Mouse (Mus musculus): ENCODE data around the gene H2-T24. TPM values are rescaled to one million over a fixed set of nuclear protein-coding genes. Genes with fewer than 3 reads are reported as not detected.
"Not testable (repeated sequence)": the region's sequence is repeated elsewhere in the genome, so short reads cannot be mapped to it uniquely, and the experiment has no call there.

Gene H2-T24
- polyA plus RNA-seq, 1 experiment from 2014 or later = 2.9 TPM

DNA sequence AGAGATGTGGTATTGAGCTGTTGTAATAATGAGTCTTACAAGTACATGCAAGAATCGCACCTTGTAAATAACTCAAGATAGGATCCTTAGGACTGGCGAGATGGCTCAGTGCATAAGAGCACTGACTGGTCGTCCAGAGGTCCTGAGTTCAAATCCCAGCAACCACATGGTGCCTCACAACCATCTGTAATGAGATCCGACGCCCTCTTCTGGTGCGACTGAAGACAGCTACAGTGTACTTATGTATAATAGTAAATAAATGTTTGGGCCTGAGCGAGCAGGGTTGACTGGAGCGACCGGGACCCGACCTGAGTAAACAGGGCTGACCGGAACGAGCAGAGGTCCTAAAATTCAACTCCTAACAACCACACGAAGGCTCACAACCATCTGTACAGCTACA, 15.8 kb upstream of the H2-T24 start:
- not testable (repeated sequence) for H3K4me2 ChIP-seq; H3K27ac ChIP-seq (ENCODE audit: low read depth, low read length); H3K4me3 ChIP-seq (ENCODE audit: low read depth, low read length); ATAC-seq (replicated peaks; ENCODE audit: insufficient number of reproducible peaks, low FRiP score, low TSS enrichment); H3K4me1 ChIP-seq (ENCODE audit: control insufficient read depth, insufficient read depth, low read length); H3K9ac ChIP-seq (ENCODE audit: low read depth, low read length); H3K9me3 ChIP-seq (replicated peaks; ENCODE audit: control insufficient read depth, low read length); H3K27me3 ChIP-seq (ENCODE audit: control insufficient read depth, insufficient read depth, low read length); H3K36me3 ChIP-seq (ENCODE audit: control insufficient read depth, insufficient read depth, low read length)
- 77% methylated on average over 13 of the region's 13 CpGs for WGBS (ENCODE audit: insufficient replicate concordance)

GRCm38 (mm10) chr17:36035010-36035638, 14.8 kb upstream of the H2-T24 start:
- H3K27ac ChIP-seq (ENCODE audit: low read depth, low read length); H3K9ac ChIP-seq (ENCODE audit: low read depth, low read length); H3K27me3 ChIP-seq (ENCODE audit: control insufficient read depth, insufficient read depth, low read length); ATAC-seq (replicated peaks; ENCODE audit: insufficient number of reproducible peaks, low FRiP score, low TSS enrichment); H3K9me3 ChIP-seq (replicated peaks; ENCODE audit: control insufficient read depth, low read length); H3K4me2 ChIP-seq; H3K4me1 ChIP-seq (ENCODE audit: control insufficient read depth, insufficient read depth, low read length); H3K36me3 ChIP-seq (ENCODE audit: control insufficient read depth, insufficient read depth, low read length); H3K4me3 ChIP-seq (ENCODE audit: low read depth, low read length): not testable (repeated sequence)
- WGBS (ENCODE audit: insufficient replicate concordance) = 24% methylated on average over 3 of the region's 3 CpGs

- 56% methylated on average over 3 of the region's 3 CpGs for WGBS (ENCODE audit: insufficient replicate concordance)
- H3K27me3 ChIP-seq (ENCODE audit: control insufficient read depth, insufficient read depth, low read length); ATAC-seq (replicated peaks; ENCODE audit: insufficient number of reproducible peaks, low FRiP score, low TSS enrichment): not testable (repeated sequence)
These were observed 14.2 kb upstream of the H2-T24 start for GRCm38 (mm10) chr17:36034524-36034923.

GRCm38 (mm10) chr17:36032351-36032875, 12.1 kb upstream of the H2-T24 start, which contains the start of gene H2-T23:
Gene H2-T23 (minus strand): TSS chr17:36032855.
- H3K36me3 ChIP-seq (ENCODE audit: control insufficient read depth, insufficient read depth, low read length); ATAC-seq (replicated peaks; ENCODE audit: insufficient number of reproducible peaks, low FRiP score, low TSS enrichment); H3K27ac ChIP-seq (ENCODE audit: low read depth, low read length); H3K27me3 ChIP-seq (ENCODE audit: control insufficient read depth, insufficient read depth, low read length); H3K9me3 ChIP-seq (replicated peaks; ENCODE audit: control insufficient read depth, low read length); H3K4me1 ChIP-seq (ENCODE audit: control insufficient read depth, insufficient read depth, low read length): not testable (repeated sequence)
- Histone ChIP-seq H3K4me3 (ENCODE audit: low read depth, low read length) (peak within 1 kb of the TSS; percentile 49), H3K9ac (ENCODE audit: low read depth, low read length) (0 out of 2 replicates have a peak within 1 kb of the TSS, but pooled peaks have one; percentile 39), H3K4me2 (peak within 1 kb of the TSS; percentile 84)
- under 1% methylated on average over 24 of the region's 25 CpGs for WGBS (ENCODE audit: insufficient replicate concordance)

More at GRCm38 (mm10) chr17:36034524-36034923, 14.2 kb upstream of the H2-T24 start:
- H3K27ac ChIP-seq (ENCODE audit: low read depth, low read length); H3K9ac ChIP-seq (ENCODE audit: low read depth, low read length); H3K4me2 ChIP-seq; H3K9me3 ChIP-seq (replicated peaks; ENCODE audit: control insufficient read depth, low read length); H3K4me3 ChIP-seq (ENCODE audit: low read depth, low read length); H3K4me1 ChIP-seq (ENCODE audit: control insufficient read depth, insufficient read depth, low read length); H3K36me3 ChIP-seq (ENCODE audit: control insufficient read depth, insufficient read depth, low read length): not testable (repeated sequence)

- peak; percentile 35; the same call in 1 of the 2 replicates for ATAC-seq (replicated peaks; ENCODE audit: insufficient number of reproducible peaks, low FRiP score, low TSS enrichment)
- Histone ChIP-seq H3K4me3 (ENCODE audit: low read depth, low read length) (peak overlapping the region; percentile 49), H3K4me2 (peak overlapping the region; percentile 84), H3K9ac (ENCODE audit: low read depth, low read length) (0 out of 2 replicates have a peak overlapping the region, but pooled peaks have one; percentile 39)
- H3K27ac ChIP-seq (ENCODE audit: low read depth, low read length); H3K27me3 ChIP-seq (ENCODE audit: control insufficient read depth, insufficient read depth, low read length); H3K4me1 ChIP-seq (ENCODE audit: control insufficient read depth, insufficient read depth, low read length); H3K9me3 ChIP-seq (replicated peaks; ENCODE audit: control insufficient read depth, low read length); H3K36me3 ChIP-seq (ENCODE audit: control insufficient read depth, insufficient read depth, low read length): not testable (repeated sequence)
- 3% methylated on average over 40 of the region's 40 CpGs for WGBS (ENCODE audit: insufficient replicate concordance)
These were observed 11.4 kb upstream of the H2-T24 start for GRCm38 (mm10) chr17:36031583-36032331.

GRCm38 (mm10) chr17:36030703-36031582, 10.6 kb upstream of the H2-T24 start:
- ATAC-seq (replicated peaks; ENCODE audit: insufficient number of reproducible peaks, low FRiP score, low TSS enrichment) = not testable (repeated sequence)

DNA sequence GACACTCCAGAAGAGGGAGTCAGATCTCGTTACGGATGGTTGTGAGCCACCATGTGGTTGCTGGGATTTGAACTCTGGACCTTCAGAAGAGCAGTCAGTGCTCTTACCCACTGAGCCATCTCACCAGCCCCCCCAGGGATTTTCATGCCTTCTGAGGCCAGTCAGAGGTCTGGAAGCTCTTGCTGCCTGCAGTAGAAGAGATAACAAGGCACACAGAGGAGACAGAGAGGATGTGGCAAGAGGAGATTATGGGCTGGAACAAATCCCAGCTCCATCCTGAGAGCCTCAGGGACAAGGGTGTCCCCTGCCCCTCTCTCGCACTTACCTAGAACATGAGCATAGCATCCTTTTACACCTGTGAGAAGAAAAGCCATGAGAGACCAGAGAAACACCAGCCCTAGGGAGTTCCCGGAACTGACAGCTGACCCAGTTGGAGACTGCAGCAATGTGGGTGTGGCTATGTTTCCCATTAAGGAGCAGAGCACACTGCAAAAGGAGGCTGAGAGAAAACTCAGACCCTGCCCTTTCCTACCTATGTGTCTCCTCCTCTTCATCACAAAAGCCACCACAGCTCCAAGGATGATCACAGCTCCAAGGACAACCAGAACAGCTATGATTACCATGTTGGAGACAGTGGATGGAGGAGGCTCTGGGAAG, 9.8 kb upstream of the H2-T24 start:
- H3K36me3 ChIP-seq (ENCODE audit: control insufficient read depth, insufficient read depth, low read length); H3K27ac ChIP-seq (ENCODE audit: low read depth, low read length); H3K4me1 ChIP-seq (ENCODE audit: control insufficient read depth, insufficient read depth, low read length); ATAC-seq (replicated peaks; ENCODE audit: insufficient number of reproducible peaks, low FRiP score, low TSS enrichment); H3K4me2 ChIP-seq; H3K4me3 ChIP-seq (ENCODE audit: low read depth, low read length); H3K27me3 ChIP-seq (ENCODE audit: control insufficient read depth, insufficient read depth, low read length); H3K9ac ChIP-seq (ENCODE audit: low read depth, low read length); H3K9me3 ChIP-seq (replicated peaks; ENCODE audit: control insufficient read depth, low read length): not testable (repeated sequence)
- 77% methylated on average over 2 of the region's 4 CpGs for WGBS (ENCODE audit: insufficient replicate concordance)

More at GRCm38 (mm10) chr17:36030703-36031582, 10.6 kb upstream of the H2-T24 start:
- 67% methylated on average over 8 of the region's 8 CpGs for WGBS (ENCODE audit: insufficient replicate concordance)
- H3K27me3 ChIP-seq (ENCODE audit: control insufficient read depth, insufficient read depth, low read length); H3K9ac ChIP-seq (ENCODE audit: low read depth, low read length); H3K4me1 ChIP-seq (ENCODE audit: control insufficient read depth, insufficient read depth, low read length); H3K36me3 ChIP-seq (ENCODE audit: control insufficient read depth, insufficient read depth, low read length); H3K9me3 ChIP-seq (replicated peaks; ENCODE audit: control insufficient read depth, low read length); H3K4me3 ChIP-seq (ENCODE audit: low read depth, low read length); H3K27ac ChIP-seq (ENCODE audit: low read depth, low read length): not testable (repeated sequence)
- peak overlapping the region; percentile 84 for H3K4me2 ChIP-seq
